Mouse (Mus musculus) left cerebral cortex, postnatal 10 days (tissue): Measurements from ENCODE around the gene Tnfsf13. TPM values are rescaled to one million over a fixed set of nuclear protein-coding genes. Genes with fewer than 3 reads are reported as not detected.
"Not testable (repeated sequence)": the region's sequence is repeated elsewhere in the genome, so short reads cannot be mapped to it uniquely, and the experiment has no call there.

Experiments used
- DNase-seq, 2 experiments: peaks; one replicate each; pipeline ENCODE4 v3.0.0; 2021 to 2022; ENCODE audit warnings: low spot score in 2 of 2, mixed read lengths in 1 of 2; ENCODE audit errors: extremely low spot score in 1 of 2
- intact Hi-C: fragments of 180-260 bp; cut with DNase I; formaldehyde crosslinking; loops from one replicate; pipeline ENCODE4 v1.15.1; 2025
- total RNA-seq, 2 experiments: library from RNA; stranded (reverse); gene quantifications; 2 replicates each; pipeline ENCODE4 v1.2.3; 2021

Gene Tnfsf13
- total RNA-seq, 2 experiments from 2014 or later = 0.39 to 1.6 TPM

DNA sequence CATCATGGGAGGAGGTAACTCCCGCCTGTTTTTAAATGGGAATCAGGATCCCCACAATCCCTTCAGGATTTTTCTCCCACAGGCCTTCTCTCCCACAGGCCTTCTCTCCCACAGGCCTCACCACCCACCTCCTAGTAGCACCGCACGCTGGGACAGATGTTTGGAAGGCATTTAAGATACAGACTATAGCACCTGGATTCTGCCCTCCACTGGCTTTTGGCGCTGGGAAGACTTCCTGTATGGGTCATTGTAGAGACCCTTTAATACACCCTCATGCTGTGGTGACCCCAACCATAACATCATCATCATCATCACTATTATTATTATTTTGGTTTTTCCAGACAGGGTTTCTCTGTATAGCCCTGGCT is 21.9 kb upstream of the Tnfsf13 start:
- intact Hi-C loops = no loop called here
- DNase-seq = no peak

DNA sequence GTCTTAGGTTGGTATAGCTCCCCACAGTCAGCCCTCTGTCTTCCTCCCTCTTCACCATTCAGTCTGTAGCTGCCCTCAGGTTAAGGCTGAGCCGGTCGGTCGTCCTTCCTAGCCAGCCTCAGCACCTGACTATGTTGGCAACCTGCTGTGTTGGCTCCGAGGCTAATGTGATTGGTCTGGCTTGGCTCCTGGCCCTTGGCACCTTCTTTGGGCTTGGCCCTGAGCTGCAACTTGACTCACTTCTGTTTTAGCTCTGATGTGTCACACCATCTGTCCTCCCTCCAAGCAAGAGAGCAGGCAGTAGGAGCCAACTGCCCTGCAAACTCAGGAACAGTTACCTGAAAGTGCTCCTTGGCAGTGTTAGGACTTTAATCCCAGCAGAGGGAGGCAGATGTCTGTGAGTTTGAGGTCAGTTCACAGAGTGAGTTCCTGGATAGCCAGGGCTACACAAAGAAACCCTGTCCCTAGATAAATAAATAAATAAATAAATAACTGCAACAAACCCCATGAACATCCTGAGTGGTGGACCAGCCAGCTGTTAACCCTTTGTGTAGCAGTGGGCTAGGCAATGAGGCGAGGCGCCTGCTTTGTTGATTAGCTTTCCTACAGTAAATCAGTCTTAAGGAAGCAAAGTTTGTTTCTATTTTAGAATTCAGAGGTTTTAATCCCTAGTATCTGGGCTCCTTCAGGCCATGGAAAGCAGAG is 21.3 kb upstream of the Tnfsf13 start:
- DNase-seq = peak in 1 of 2 experiments; percentile 68
- intact Hi-C loops = no loop called here

GRCm38 (mm10) chr11:69704613-69705010 is 19.0 kb upstream of the Tnfsf13 start:
- intact Hi-C loops = no loop called here
- DNase-seq = no peak

GRCm38 (mm10) chr11:69703814-69704612 is 18.4 kb upstream of the Tnfsf13 start:
- intact Hi-C loops = no loop called here

GRCm38 (mm10) chr11:69703381-69703780 is 17.8 kb upstream of the Tnfsf13 start:
- intact Hi-C loops, DNase-seq: not testable (repeated sequence)

More at GRCm38 (mm10) chr11:69703814-69704612, 18.4 kb upstream of the Tnfsf13 start:
- DNase-seq = no peak

- intact Hi-C loops, DNase-seq: not testable (repeated sequence)
Observed at GRCm38 (mm10) chr11:69702886-69703285, 17.3 kb upstream of the Tnfsf13 start.

DNA sequence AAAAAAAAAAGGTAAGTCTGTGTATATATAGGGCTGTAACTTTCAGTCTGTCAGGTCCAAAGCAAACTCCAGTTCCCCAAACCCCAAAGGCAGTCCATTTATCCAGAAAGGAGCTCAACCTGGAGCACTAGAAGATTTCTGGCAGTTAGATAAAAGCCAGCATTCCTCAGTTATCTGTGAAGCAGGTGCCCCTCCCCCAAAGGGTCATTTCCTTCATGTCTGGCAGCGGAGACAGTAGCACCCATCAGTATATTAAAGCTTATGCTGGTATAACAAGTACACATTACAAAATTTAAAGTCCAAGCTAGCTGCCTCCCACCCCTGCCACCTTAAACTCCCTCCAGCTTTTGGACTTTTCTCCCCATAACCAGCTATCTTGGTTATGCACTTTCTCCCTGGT is 14.0 kb upstream of the Tnfsf13 start:
- intact Hi-C loops = no loop called here
- DNase-seq = no peak

- intact Hi-C loops = no loop called here
Observed at GRCm38 (mm10) chr11:69698574-69698973, 13.0 kb upstream of the Tnfsf13 start.

DNA sequence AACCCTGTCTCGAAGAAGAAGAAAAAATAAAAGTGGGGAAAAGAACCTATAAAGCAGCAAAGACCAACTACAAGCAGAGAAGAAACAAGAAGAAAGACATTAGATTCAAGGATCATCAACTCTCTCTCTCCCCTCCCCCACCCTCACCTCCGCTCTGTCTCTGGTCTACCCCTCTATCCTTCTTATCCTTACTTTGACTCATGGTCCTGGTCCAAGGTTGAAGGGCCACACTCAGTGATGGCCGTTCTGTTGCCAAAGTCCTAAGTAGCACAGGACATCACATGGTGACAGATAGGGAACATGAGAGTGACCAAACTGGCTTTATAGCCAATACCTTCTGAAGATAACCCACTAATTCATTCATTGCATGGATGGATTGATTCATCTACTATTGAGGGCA is 11.8 kb upstream of the Tnfsf13 start:
- intact Hi-C loops = no loop called here
- DNase-seq = no peak

More at GRCm38 (mm10) chr11:69698574-69698973, 13.0 kb upstream of the Tnfsf13 start:
- DNase-seq = no peak

- peak in 1 of 2 experiments; percentile 87 for DNase-seq
- intact Hi-C loops = no loop called here
Observed at GRCm38 (mm10) chr11:69695361-69696181, 10.0 kb upstream of the Tnfsf13 start, which contains the start of the genes Tnfsf12 and Tnfsfm13. Gene Tnfsf12, minus strand, starts transcription at chr11:69695849. Gene Tnfsfm13, minus strand, starts transcription at chr11:69696098.

DNA sequence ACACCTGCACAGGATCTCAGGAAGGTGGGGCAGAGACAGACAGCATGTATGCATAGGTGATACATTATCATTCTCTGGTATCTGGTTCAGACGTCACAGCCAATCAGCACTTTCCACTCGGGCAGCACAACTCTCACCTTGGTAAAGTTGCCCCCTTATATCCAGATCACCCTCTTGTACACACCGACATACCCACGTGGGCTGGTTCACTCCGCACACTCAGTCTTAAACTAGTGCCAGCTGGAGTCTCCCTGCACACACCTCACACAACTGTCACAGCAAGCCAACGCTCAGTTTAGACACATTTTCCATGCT is 9.4 kb upstream of the Tnfsf13 start:
- DNase-seq = no peak
- intact Hi-C loops = no loop called here

- intact Hi-C loops = no loop called here
- DNase-seq = no peak
Observed at GRCm38 (mm10) chr11:69693421-69693965, 7.9 kb upstream of the Tnfsf13 start.

- DNase-seq = no peak
- intact Hi-C loops = no loop called here
Observed at GRCm38 (mm10) chr11:69692863-69693262, 7.3 kb upstream of the Tnfsf13 start.

DNA sequence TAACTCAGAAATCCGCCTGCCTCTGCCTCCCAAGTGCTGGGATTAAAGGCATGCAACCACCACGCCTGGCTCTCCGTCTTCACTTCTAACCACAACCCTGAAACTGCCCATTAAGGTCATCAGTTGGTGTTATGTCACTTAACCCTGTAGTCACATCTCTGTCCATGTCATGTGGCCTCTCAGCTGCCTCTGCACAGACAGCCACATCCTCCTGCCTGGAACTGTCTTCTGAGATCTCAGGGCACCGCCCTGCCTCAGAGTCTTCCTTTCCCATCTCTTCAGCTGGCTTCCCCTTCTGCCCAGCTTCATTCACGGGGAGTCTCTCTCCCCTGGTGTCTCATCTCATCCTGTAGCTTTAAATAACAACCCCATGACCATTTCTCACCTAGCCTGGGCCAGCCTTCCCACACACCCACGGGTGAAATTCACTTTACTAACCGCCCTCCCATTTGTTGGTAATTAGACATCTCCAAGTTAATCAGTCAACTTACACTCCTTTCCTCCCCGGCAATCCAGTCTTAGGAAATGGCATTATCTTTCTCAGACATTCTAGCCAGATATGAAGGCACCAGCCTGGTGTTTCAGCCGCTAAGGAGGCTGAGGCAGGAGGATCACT is 6.7 kb upstream of the Tnfsf13 start:
- intact Hi-C loops = no loop called here
- no peak for DNase-seq

GRCm38 (mm10) chr11:69689891-69690290 is 4.3 kb upstream of the Tnfsf13 start:
- intact Hi-C loops = no loop called here
- no peak for DNase-seq

DNA sequence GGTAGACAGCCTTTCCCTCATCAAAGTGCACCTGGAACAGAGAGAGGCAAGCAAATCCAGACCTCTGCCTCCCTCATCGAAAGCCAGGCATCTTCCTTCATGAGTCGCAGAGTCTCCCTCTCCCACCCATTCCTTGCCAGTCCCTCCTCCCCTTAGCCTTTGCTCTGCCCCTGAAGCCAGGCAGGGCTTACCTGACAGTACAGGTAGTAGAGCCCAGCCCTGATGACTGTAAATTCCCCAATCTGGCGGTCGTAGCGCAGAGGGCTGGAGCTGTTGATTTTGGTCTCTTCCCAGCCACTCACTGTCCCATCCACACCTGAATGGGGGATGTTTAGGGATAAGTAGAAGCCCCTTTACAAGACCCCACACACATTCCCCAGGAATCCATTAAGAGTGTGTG is 1.5 kb upstream of the Tnfsf13 start:
- intact Hi-C loops = no loop called here
- no peak for DNase-seq

DNA sequence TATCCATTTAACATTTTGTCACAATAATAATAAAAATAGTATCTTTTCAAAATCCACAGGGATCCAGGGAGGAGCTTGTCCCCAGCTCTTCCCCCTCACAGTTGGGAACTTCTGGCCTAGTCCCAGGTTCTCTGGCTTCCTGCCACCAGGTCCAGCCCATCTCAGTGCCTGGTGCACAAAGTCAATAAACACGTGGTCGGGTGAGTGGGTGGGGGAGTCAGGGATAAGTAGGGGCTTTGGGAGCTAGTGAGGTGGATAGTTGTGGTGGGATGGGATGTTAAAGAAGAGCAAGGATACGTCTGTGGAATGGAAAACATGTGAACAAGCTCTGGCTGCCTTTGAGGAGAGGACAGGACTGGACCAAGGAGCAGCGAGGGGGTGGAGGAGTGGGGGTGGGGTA is 793 bp upstream of the Tnfsf13 start:
- DNase-seq = peak in 1 of 2 experiments; percentile 88
- intact Hi-C loops = no loop called here

GRCm38 (mm10) chr11:69684936-69685335 is 648 bp downstream of the Tnfsf13 start:
- intact Hi-C loops = loop anchor here (5.0 kb wide), 1 partner anchor 32 kb away; no protein-coding TSS in a partner anchor
- no peak for DNase-seq
